Mouse (Mus musculus): ENCODE measurements around the gene Pdap1.
"Not testable (repeated sequence)": the region's sequence is repeated elsewhere in the genome, so short reads cannot be mapped to it uniquely, and the experiment has no call there.

The Pdap1 gene

GRCm38 (mm10) chr5:145139571-145140519, at the start of gene Pdap1, which contains the start of gene Bud31:
Gene Pdap1, minus strand, starts transcription at chr5:145140238.
Gene Bud31, plus strand, starts transcription at chr5:145140362.
- ATAC-seq (ENCODE audit: insufficient number of reproducible peaks, low FRiP score, low TSS enrichment): peak; percentile 89

GRCm38 (mm10) chr5:145189416-145189815, 49.4 kb upstream of the Pdap1 start:
- no peak for ATAC-seq (ENCODE audit: insufficient number of reproducible peaks, low FRiP score, low TSS enrichment)

GRCm38 (mm10) chr5:145185244-145185643, 45.2 kb upstream of the Pdap1 start:
- no peak for ATAC-seq (ENCODE audit: insufficient number of reproducible peaks, low FRiP score, low TSS enrichment)

- ATAC-seq (ENCODE audit: insufficient number of reproducible peaks, low FRiP score, low TSS enrichment): no peak
Measured at GRCm38 (mm10) chr5:145178461-145178980, 38.5 kb upstream of the Pdap1 start.

GRCm38 (mm10) chr5:145167306-145167661, 27.2 kb upstream of the Pdap1 start:
- ATAC-seq (ENCODE audit: insufficient number of reproducible peaks, low FRiP score, low TSS enrichment): no peak; the same call in 1 of the 2 replicates

GRCm38 (mm10) chr5:145166536-145167305, 26.7 kb upstream of the Pdap1 start, which contains the start of the genes Ptcd1 and Cpsf4:
Gene Ptcd1, minus strand, starts transcription at chr5:145167108.
Gene Cpsf4, plus strand, starts transcription at chr5:145167213.
- ATAC-seq (ENCODE audit: insufficient number of reproducible peaks, low FRiP score, low TSS enrichment): peak; percentile 95

- ATAC-seq (ENCODE audit: insufficient number of reproducible peaks, low FRiP score, low TSS enrichment): no peak
Measured at GRCm38 (mm10) chr5:145165184-145165583, 25.1 kb upstream of the Pdap1 start.

GRCm38 (mm10) chr5:145164710-145165109, 24.7 kb upstream of the Pdap1 start:
- no peak for ATAC-seq (ENCODE audit: insufficient number of reproducible peaks, low FRiP score, low TSS enrichment)

GRCm38 (mm10) chr5:145161361-145161760, 21.3 kb upstream of the Pdap1 start:
- no peak for ATAC-seq (ENCODE audit: insufficient number of reproducible peaks, low FRiP score, low TSS enrichment)

GRCm38 (mm10) chr5:145152690-145153089, 12.7 kb upstream of the Pdap1 start:
- no peak for ATAC-seq (ENCODE audit: insufficient number of reproducible peaks, low FRiP score, low TSS enrichment)

GRCm38 (mm10) chr5:145149294-145149693, 9.3 kb upstream of the Pdap1 start:
- ATAC-seq (ENCODE audit: insufficient number of reproducible peaks, low FRiP score, low TSS enrichment): no peak

- ATAC-seq (ENCODE audit: insufficient number of reproducible peaks, low FRiP score, low TSS enrichment): no peak
Measured at GRCm38 (mm10) chr5:145147748-145148147, 7.7 kb upstream of the Pdap1 start.

GRCm38 (mm10) chr5:145140611-145141010, 573 bp upstream of the Pdap1 start:
- no peak for ATAC-seq (ENCODE audit: insufficient number of reproducible peaks, low FRiP score, low TSS enrichment)

- no peak for ATAC-seq (ENCODE audit: insufficient number of reproducible peaks, low FRiP score, low TSS enrichment)
Measured at GRCm38 (mm10) chr5:145138836-145139235, 1.2 kb downstream of the Pdap1 start.

GRCm38 (mm10) chr5:145133275-145133674, 6.8 kb downstream of the Pdap1 start:
- not testable (repeated sequence) for ATAC-seq (ENCODE audit: insufficient number of reproducible peaks, low FRiP score, low TSS enrichment)

- no peak for ATAC-seq (ENCODE audit: insufficient number of reproducible peaks, low FRiP score, low TSS enrichment)
Measured at GRCm38 (mm10) chr5:145130995-145131394, 9.0 kb downstream of the Pdap1 start.

GRCm38 (mm10) chr5:145130191-145130590, 9.8 kb downstream of the Pdap1 start:
- ATAC-seq (ENCODE audit: insufficient number of reproducible peaks, low FRiP score, low TSS enrichment): no peak

- not testable (repeated sequence) for ATAC-seq (ENCODE audit: insufficient number of reproducible peaks, low FRiP score, low TSS enrichment)
Measured at GRCm38 (mm10) chr5:145129773-145130172, 10.3 kb downstream of the Pdap1 start.

- ATAC-seq (ENCODE audit: insufficient number of reproducible peaks, low FRiP score, low TSS enrichment): no peak
Measured at GRCm38 (mm10) chr5:145129124-145129523, 10.9 kb downstream of the Pdap1 start.

- no peak for ATAC-seq (ENCODE audit: insufficient number of reproducible peaks, low FRiP score, low TSS enrichment)
Measured at GRCm38 (mm10) chr5:145126580-145126979, 13.5 kb downstream of the Pdap1 start.

- ATAC-seq (ENCODE audit: insufficient number of reproducible peaks, low FRiP score, low TSS enrichment): no peak
Measured at GRCm38 (mm10) chr5:145123396-145123795, 16.6 kb downstream of the Pdap1 start.

Measured in cerebellum, adult (tissue).